19 mouse cellular contexts compared by ENCODE assay signal in genomic region chr10:63236663-63237062, GRCm38 (mm10). TPM values are rescaled to one million over a fixed set of nuclear protein-coding genes. Genes with fewer than 3 reads are reported as not detected.
"Had no signal": no experiment of that assay in that cellular context is flagged by ENCODE, and none has a peak within 500 bp of the region (broad histone marks: within the 10 kb centered on the region; RNA-seq: fewer than 3 reads in every experiment).

No protein-coding gene starts in this region.

- H3K4me2 ChIP-seq: liver, embryonic 11.5 days; liver, embryonic 15.5 days; neural tube, embryonic 15.5 days had no signal

- ATAC-seq: lung, postnatal 0 days had no signal

- H3K27ac ChIP-seq: kidney, postnatal 0 days; layer of hippocampus, adult 2 months; limb, embryonic 10.5 days; liver, embryonic 15.5 days; midbrain, embryonic 10.5 days; neural tube, embryonic 15.5 days had no signal

- H3K4me1 ChIP-seq: limb, embryonic 10.5 days; midbrain, embryonic 10.5 days; neural tube, embryonic 15.5 days had no signal

- H3K9ac ChIP-seq: liver, embryonic 15.5 days; neural tube, embryonic 15.5 days had no signal

- DNase-seq: kidney, adult 9 months; kidney, postnatal 36 days; lung, adult 2 months; lung, postnatal 36 days; midbrain, embryonic 14.5 days; right cerebral cortex, adult 18-20 months; right cerebral cortex, postnatal 25 days; thymus, adult 18-20 months; thymus, postnatal 14 days had no signal

- H3K36me3 ChIP-seq: limb, embryonic 10.5 days; liver, embryonic 15.5 days; midbrain, embryonic 10.5 days; neural tube, embryonic 15.5 days had no signal

- H3K4me3 ChIP-seq: layer of hippocampus, adult 2 months; limb, embryonic 10.5 days; liver, embryonic 15.5 days; midbrain, embryonic 10.5 days; myocyte; neural tube, embryonic 15.5 days had no signal

- H3K9me3 ChIP-seq: limb, embryonic 10.5 days; liver, embryonic 15.5 days; midbrain, embryonic 10.5 days; neural tube, embryonic 15.5 days had no signal

- H3K27me3 ChIP-seq: neural tube, embryonic 15.5 days had no signal

RNA-seq across cellular contexts. Expression of gene Mypn, which starts 32.9 kb away (rescaled TPM):
- total RNA-seq: megakaryocyte, adult 5-6 weeks had no signal
- polyA plus RNA-seq: kidney, postnatal 0 days had no signal
